8 mouse cellular contexts compared by ENCODE assay signal in the genomic region with DNA sequence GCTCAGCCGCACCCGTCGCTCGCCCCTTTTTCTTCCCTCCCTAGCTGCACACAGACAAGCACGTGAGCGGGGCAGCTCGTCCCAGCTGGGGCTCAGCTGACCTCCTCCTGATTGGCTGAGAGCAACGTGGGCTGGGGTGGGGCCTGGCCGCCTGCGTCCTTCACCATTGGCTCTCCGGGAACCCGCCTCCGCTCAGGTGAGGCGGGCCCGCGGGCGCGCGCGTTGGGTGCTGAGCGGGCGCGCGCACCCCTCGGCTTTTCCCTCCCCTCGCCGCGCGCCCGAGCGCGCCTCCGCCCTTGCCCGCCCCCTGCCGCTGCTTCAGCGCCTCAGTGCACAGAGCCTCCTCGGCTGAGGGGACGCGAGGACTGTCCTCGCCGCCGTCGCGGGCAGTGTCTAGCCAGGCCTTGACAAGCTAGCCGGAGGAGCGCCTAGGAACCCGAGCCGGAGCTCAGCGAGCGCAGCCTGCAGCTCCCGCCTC. TPM values are rescaled to one million over a fixed set of nuclear protein-coding genes. Genes with fewer than 3 reads are reported as not detected.
DNase-seq lines count a peak whose midpoint lies in the region; ATAC-seq and TF ChIP-seq lines count a peak whose summit lies in the region.

No protein-coding gene starts in this region.

- dilution Hi-C loops in CH12.LX (cut with MboI; ENCODE audit: extremely low pct_ligation_motif_present, extremely low pct_unique_long_range_greater_than_20kb, low sequenced_read_pairs) = no loop called here

- DNase-seq in CH12.LX (ENCODE audit: extremely low read depth) = peak; percentile 94
- DNase-seq in c-Kit-positive CD71-positive TER-119-negative erythroid progenitor cells, embryonic 14.5 days (ENCODE audit: low read depth) = peak; percentile 87
- peak; percentile 99 for DNase-seq in forebrain, embryonic 11.5 days (ENCODE audit: low spot score)
- DNase-seq in heart, postnatal 0 days (ENCODE audit: low spot score) = peak; percentile 98
- peak; percentile 96 to 99 for DNase-seq in kidney, postnatal 4 days

- peak overlapping the region; percentile 65 for H3K27ac ChIP-seq in CH12.LX (ENCODE audit: insufficient read depth, low read depth)
- peak overlapping the region; percentile 98 for H3K27ac ChIP-seq in forebrain, embryonic 11.5 days (ENCODE audit: low read depth, low read length)
- peak overlapping the region; percentile 99 for H3K27ac ChIP-seq in heart, postnatal 0 days (ENCODE audit: low read depth)
- H3K27ac ChIP-seq in liver, embryonic 16.5 days (ENCODE audit: low read length) = peak overlapping the region; percentile 92
- H3K27ac ChIP-seq in neural tube, embryonic 13.5 days (replicated peaks) = peak overlapping the region; percentile 99
- peak overlapping the region; percentile 85 for H3K27ac ChIP-seq in testis, adult 2 months (ENCODE audit: control insufficient read depth, insufficient read depth, low read depth, low read length)

- H3K4me2 ChIP-seq in CH12.LX (ENCODE audit: insufficient read depth, low read depth, poor library complexity, severe bottlenecking) = peak overlapping the region; percentile 92
- H3K4me2 ChIP-seq in forebrain, embryonic 11.5 days (ENCODE audit: low read depth, low read length, severe bottlenecking) = peak overlapping the region; percentile 60
- peak overlapping the region; percentile 75 for H3K4me2 ChIP-seq in heart, postnatal 0 days (ENCODE audit: low read depth, low read length)
- peak overlapping the region; percentile 90 for H3K4me2 ChIP-seq in liver, embryonic 16.5 days (ENCODE audit: low read depth, low read length)
- H3K4me2 ChIP-seq in neural tube, embryonic 13.5 days = peak overlapping the region; percentile 72

- ATAC-seq in forebrain, embryonic 11.5 days (replicated peaks; ENCODE audit: low FRiP score) = peak; percentile 99
- peak; percentile 98 for ATAC-seq in heart, postnatal 0 days (ENCODE audit: insufficient read depth, low read depth)
- peak; percentile 99 for ATAC-seq in liver, embryonic 16.5 days (ENCODE audit: low read depth)
- peak; percentile 99 for ATAC-seq in neural tube, embryonic 13.5 days (ENCODE audit: low read depth)

- no peaks in the 10 kb centered on the region for H3K36me3 ChIP-seq in CH12.LX (replicated peaks in 1 of 2; ENCODE audit: control insufficient read depth in 1 of 2, insufficient read depth in 1 of 2, low read length in 1 of 2)
- H3K36me3 ChIP-seq in forebrain, embryonic 11.5 days (ENCODE audit: control insufficient read depth, insufficient read depth, low read length) = no peaks in the 10 kb centered on the region
- no peaks in the 10 kb centered on the region for H3K36me3 ChIP-seq in heart, postnatal 0 days (replicated peaks; ENCODE audit: control insufficient read depth, insufficient read depth, low read length)
- H3K36me3 ChIP-seq in liver, embryonic 16.5 days (ENCODE audit: control insufficient read depth, insufficient read depth) = no peaks in the 10 kb centered on the region
- H3K36me3 ChIP-seq in neural tube, embryonic 13.5 days = no peaks in the 10 kb centered on the region
- H3K36me3 ChIP-seq in testis, adult 2 months (ENCODE audit: control insufficient read depth, insufficient read depth, low read length) = no peaks in the 10 kb centered on the region

- no peak for TF ChIP-seq EP300 in CH12.LX (IDR thresholded peaks at IDR 0.05; ENCODE audit: low read length)
- peak; percentile 90 for TF ChIP-seq EP300 in heart, postnatal 0 days (IDR thresholded peaks at IDR 0.05; ENCODE audit: low read depth)

- peak in 1 of 2 experiments; percentile 50; a peak in 2 of 4 replicates for TF ChIP-seq CTCF in CH12.LX (conservative IDR thresholded peaks at IDR 0.05 in 1 of 2, IDR thresholded peaks at IDR 0.05 in 1 of 2; ENCODE audit: low read depth in 2 of 2, low read length in 2 of 2)
- peak; percentile 57 for TF ChIP-seq CTCF in heart, postnatal 0 days (IDR thresholded peaks at IDR 0.05; ENCODE audit: low read depth)
- no peak for TF ChIP-seq CTCF in testis, adult 2 months (IDR thresholded peaks at IDR 0.05; ENCODE audit: control insufficient read depth, insufficient read depth, insufficient replicate concordance, low read depth, low read length)

- H3K79me2 ChIP-seq in CH12.LX (replicated peaks; ENCODE audit: control insufficient read depth, extremely low read depth, insufficient read depth, poor library complexity, severe bottlenecking) = peaks cover 19% of the 10 kb centered on the region

- peak; percentile 91 for TF ChIP-seq POLR2A in CH12.LX (IDR thresholded peaks at IDR 0.05; ENCODE audit: low read depth, low read length)
- TF ChIP-seq POLR2A in testis, adult 2 months (IDR thresholded peaks at IDR 0.05; ENCODE audit: control insufficient read depth, low read depth, low read length) = peak; percentile 94

- H3K27me3 ChIP-seq in CH12.LX (replicated peaks) = no peaks in the 10 kb centered on the region
- H3K27me3 ChIP-seq in forebrain, embryonic 11.5 days (ENCODE audit: control insufficient read depth, insufficient read depth, low read length) = no peaks in the 10 kb centered on the region
- no peaks in the 10 kb centered on the region for H3K27me3 ChIP-seq in heart, postnatal 0 days (ENCODE audit: control insufficient read depth, insufficient read depth, low read length)
- H3K27me3 ChIP-seq in liver, embryonic 16.5 days (ENCODE audit: control insufficient read depth, insufficient read depth, low read depth, low read length) = no peaks in the 10 kb centered on the region
- H3K27me3 ChIP-seq in neural tube, embryonic 13.5 days = no peaks in the 10 kb centered on the region; the same call in 1 of the 2 replicates
- H3K27me3 ChIP-seq in testis, adult 2 months (ENCODE audit: control insufficient read depth, insufficient read depth, low read length) = no peaks in the 10 kb centered on the region

- WGBS in forebrain, embryonic 11.5 days = under 1% methylated on average over 36 of the region's 51 CpGs
- WGBS in heart, postnatal 0 days = under 1% methylated on average over 40 of the region's 51 CpGs
- WGBS in liver, embryonic 16.5 days (ENCODE audit: insufficient replicate concordance) = 0% methylated on average over 46 of the region's 51 CpGs
- WGBS in neural tube, embryonic 13.5 days = under 1% methylated on average over 50 of the region's 51 CpGs

- in situ Hi-C loops in CH12.LX (cut with MboI; ENCODE audit: low pct_ligation_motif_present, low pct_unique_long_range_greater_than_20kb, low sequenced_read_pairs) = no loop called here

- peak overlapping the region; percentile 83 to 89 (median 88) for H3K4me3 ChIP-seq in CH12.LX (replicated peaks in 1 of 3; ENCODE audit: low read depth in 2 of 3, low read length in 2 of 3, poor library complexity in 1 of 3)
- H3K4me3 ChIP-seq in forebrain, embryonic 11.5 days (ENCODE audit: low read depth, low read length) = peak overlapping the region; percentile 92
- H3K4me3 ChIP-seq in heart, postnatal 0 days (ENCODE audit: low read depth, low read length) = peak overlapping the region; percentile 96
- peak overlapping the region; percentile 97 for H3K4me3 ChIP-seq in liver, embryonic 16.5 days (ENCODE audit: low read depth, low read length)
- peak overlapping the region; percentile 68 for H3K4me3 ChIP-seq in neural tube, embryonic 13.5 days
- peak overlapping the region; percentile 92 for H3K4me3 ChIP-seq in testis, adult 2 months (ENCODE audit: control insufficient read depth, low read depth, low read length)

- peaks cover 7 to 39% of the 10 kb centered on the region in 2 experiments; a peak in 3 of 4 replicates for H3K4me1 ChIP-seq in CH12.LX (ENCODE audit: control insufficient read depth in 1 of 2, insufficient read depth in 2 of 2)
- no peaks in the 10 kb centered on the region; the same call in 1 of the 2 replicates for H3K4me1 ChIP-seq in forebrain, embryonic 11.5 days (replicated peaks; ENCODE audit: control insufficient read depth, insufficient read depth, low read length)
- H3K4me1 ChIP-seq in heart, postnatal 0 days (ENCODE audit: control insufficient read depth, insufficient read depth) = peaks cover 19% of the 10 kb centered on the region
- H3K4me1 ChIP-seq in liver, embryonic 16.5 days (ENCODE audit: control insufficient read depth, low read depth, low read length) = peaks cover 4% of the 10 kb centered on the region
- H3K4me1 ChIP-seq in neural tube, embryonic 13.5 days (replicated peaks) = peaks cover 24% of the 10 kb centered on the region
- H3K4me1 ChIP-seq in testis, adult 2 months (ENCODE audit: control insufficient read depth, insufficient read depth, low read length) = peaks cover 2% of the 10 kb centered on the region; the same call in 1 of the 2 replicates

- peak; percentile 20 for TF ChIP-seq RAD21 in CH12.LX (IDR thresholded peaks at IDR 0.05; ENCODE audit: low read depth, low read length)

- H3K9ac ChIP-seq in CH12.LX (ENCODE audit: insufficient read depth, low read depth) = peak overlapping the region; percentile 97
- H3K9ac ChIP-seq in forebrain, embryonic 11.5 days (ENCODE audit: low read length) = peak overlapping the region; percentile 99
- H3K9ac ChIP-seq in heart, postnatal 0 days (replicated peaks; ENCODE audit: low read depth, low read length) = peak overlapping the region; percentile 99
- peak overlapping the region; percentile 96 for H3K9ac ChIP-seq in liver, embryonic 16.5 days (ENCODE audit: low read depth, low read length)
- peak overlapping the region; percentile 93 for H3K9ac ChIP-seq in neural tube, embryonic 13.5 days

- H3K9me3 ChIP-seq in CH12.LX (replicated peaks; ENCODE audit: low read length) = no peaks in the 10 kb centered on the region
- no peaks in the 10 kb centered on the region for H3K9me3 ChIP-seq in forebrain, embryonic 11.5 days (ENCODE audit: control insufficient read depth, low read length)
- no peaks in the 10 kb centered on the region for H3K9me3 ChIP-seq in heart, postnatal 0 days (replicated peaks; ENCODE audit: control insufficient read depth, low read length)
- H3K9me3 ChIP-seq in liver, embryonic 16.5 days (replicated peaks; ENCODE audit: control insufficient read depth, low read length) = no peaks in the 10 kb centered on the region
- no peaks in the 10 kb centered on the region for H3K9me3 ChIP-seq in neural tube, embryonic 13.5 days

RNA-seq across cellular contexts. Expression of a gene that starts 6.5 kb away (rescaled TPM):
- total RNA-seq in CH12.LX (2012; rRNA removed) (18.8 and 21.9 TPM in 2 replicates), CH12.LX (2014; rRNA removed) (50.1 and 52.4 TPM in 2 replicates)
- 26.2 and 30.3 TPM in 2 replicates for polyA plus RNA-seq in CH12.LX (2012; ENCODE audit: insufficient read length, low read depth)
- 124 and 130 TPM in 2 replicates for polyA plus RNA-seq in forebrain, embryonic 11.5 days (2014; fragmentation: Nextera tagmentation; extraction: Ambion mirVana)
- total RNA-seq in heart, postnatal 0 days (2014; rRNA removed; ENCODE audit: low replicate concordance) = 130 and 137 TPM in 2 replicates
- 48.8 and 67.5 TPM in 2 replicates for polyA plus RNA-seq in heart, postnatal 0 days (2015; fragmentation: Nextera tagmentation; extraction: Ambion mirVana)
- polyA plus RNA-seq in liver, embryonic 16.5 days (2015; fragmentation: Nextera tagmentation; extraction: Ambion mirVana) = 11.8 and 12.0 TPM in 2 replicates
- 89.2 and 100 TPM in 2 replicates for polyA plus RNA-seq in neural tube, embryonic 13.5 days (2015; fragmentation: Nextera tagmentation; extraction: Ambion mirVana)
- polyA plus RNA-seq in testis, adult 2 months (2012; rRNA removed) = 4.7 and 5.6 TPM in 2 replicates

RNA-seq across cellular contexts. Expression of a gene that starts 29.7 kb away (rescaled TPM):
- total RNA-seq in CH12.LX (2012; rRNA removed) (1.2 TPM in 1 of 2 replicates, not detected in the other), CH12.LX (2014; rRNA removed) (not detected in 2 replicates)
- polyA plus RNA-seq in CH12.LX (2012; ENCODE audit: insufficient read length, low read depth) = 3.0 TPM in 1 of 2 replicates, not detected in the other
- polyA plus RNA-seq in forebrain, embryonic 11.5 days (2014; fragmentation: Nextera tagmentation; extraction: Ambion mirVana) = 15.3 and 19.5 TPM in 2 replicates
- not detected in 2 replicates for total RNA-seq in heart, postnatal 0 days (2014; rRNA removed; ENCODE audit: low replicate concordance)
- polyA plus RNA-seq in heart, postnatal 0 days (2015; fragmentation: Nextera tagmentation; extraction: Ambion mirVana) = 5.0 and 5.2 TPM in 2 replicates
- polyA plus RNA-seq in liver, embryonic 16.5 days (2015; fragmentation: Nextera tagmentation; extraction: Ambion mirVana) = 3.0 and 3.9 TPM in 2 replicates
- 18.0 and 22.7 TPM in 2 replicates for polyA plus RNA-seq in neural tube, embryonic 13.5 days (2015; fragmentation: Nextera tagmentation; extraction: Ambion mirVana)
- polyA plus RNA-seq in testis, adult 2 months (2012; rRNA removed) = 0.70 TPM in 1 of 2 replicates, not detected in the other

RNA-seq across cellular contexts. Expression of a gene that starts 56.6 kb away (rescaled TPM):
- total RNA-seq in CH12.LX (2012; rRNA removed) (9.7 and 13.3 TPM in 2 replicates), CH12.LX (2014; rRNA removed) (7.7 TPM in 2 replicates)
- 19.7 and 24.0 TPM in 2 replicates for polyA plus RNA-seq in CH12.LX (2012; ENCODE audit: insufficient read length, low read depth)
- 25.4 and 27.9 TPM in 2 replicates for polyA plus RNA-seq in forebrain, embryonic 11.5 days (2014; fragmentation: Nextera tagmentation; extraction: Ambion mirVana)
- total RNA-seq in heart, postnatal 0 days (2014; rRNA removed; ENCODE audit: low replicate concordance) = 2.1 and 4.1 TPM in 2 replicates
- 8.5 and 10.3 TPM in 2 replicates for polyA plus RNA-seq in heart, postnatal 0 days (2015; fragmentation: Nextera tagmentation; extraction: Ambion mirVana)
- polyA plus RNA-seq in liver, embryonic 16.5 days (2015; fragmentation: Nextera tagmentation; extraction: Ambion mirVana) = 4.5 and 5.0 TPM in 2 replicates
- 36.1 and 37.5 TPM in 2 replicates for polyA plus RNA-seq in neural tube, embryonic 13.5 days (2015; fragmentation: Nextera tagmentation; extraction: Ambion mirVana)
- 6.9 and 7.1 TPM in 2 replicates for polyA plus RNA-seq in testis, adult 2 months (2012; rRNA removed)

Comparison
In these comparisons a context has a peak if more than half of its experiments do, and no peak if none do; other contexts are left out.
1. Peak in every context shown above with its lines: DNase-seq, ATAC-seq, H3K4me3 ChIP-seq and H3K27ac ChIP-seq.